Mouse (Mus musculus) fibroblast of lung, adult 2 months (primary cell): ENCODE data around the gene Eva1b.

Source experiments
- DNase-seq: peaks from one replicate; pipeline ENCODE4 v3.0.0-alpha.2; 2011; ENCODE audit warnings: low read depth

Eva1b gene

DNA sequence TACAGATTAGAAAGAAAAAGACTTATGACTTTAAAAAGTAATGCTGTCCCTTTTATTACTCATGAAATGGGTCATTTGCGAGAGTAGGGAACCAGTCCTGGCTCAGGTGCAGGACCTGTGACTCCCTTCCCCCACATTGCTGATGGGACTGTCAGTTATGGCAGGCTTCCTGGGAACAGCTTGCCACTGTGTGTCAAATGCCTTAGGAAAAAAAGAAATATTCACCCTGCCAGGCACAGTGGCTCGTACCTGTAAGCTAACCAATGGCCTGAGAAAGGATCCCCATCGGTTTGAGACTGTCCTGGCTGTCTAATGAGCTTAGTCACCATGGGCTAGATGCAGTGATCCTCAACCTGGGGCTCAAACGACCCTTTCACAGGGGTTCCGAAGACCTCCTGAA lies 27.5 kb upstream of the Eva1b start:
- DNase-seq = no peak

DNA sequence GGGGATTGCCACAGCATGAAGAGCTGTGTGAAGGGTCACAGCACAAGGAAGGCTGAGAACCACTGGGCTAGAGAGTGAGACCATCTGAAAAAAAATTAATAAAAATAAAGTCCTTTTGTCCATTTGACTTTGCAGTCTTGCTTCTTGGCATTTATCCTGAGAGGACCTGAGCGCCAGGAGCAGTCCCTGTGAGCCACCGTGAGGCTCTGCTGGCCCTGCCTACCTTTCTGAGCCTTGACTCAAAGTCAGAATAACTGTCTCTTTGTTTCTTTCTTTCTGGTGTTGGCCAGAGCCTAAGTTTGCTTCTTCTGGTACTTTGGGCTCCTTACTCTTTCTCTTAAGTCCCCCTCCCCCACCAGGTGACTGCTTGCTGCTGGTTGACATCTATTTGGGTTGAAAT lies 27.0 kb upstream of the Eva1b start:
- no peak for DNase-seq

DNA sequence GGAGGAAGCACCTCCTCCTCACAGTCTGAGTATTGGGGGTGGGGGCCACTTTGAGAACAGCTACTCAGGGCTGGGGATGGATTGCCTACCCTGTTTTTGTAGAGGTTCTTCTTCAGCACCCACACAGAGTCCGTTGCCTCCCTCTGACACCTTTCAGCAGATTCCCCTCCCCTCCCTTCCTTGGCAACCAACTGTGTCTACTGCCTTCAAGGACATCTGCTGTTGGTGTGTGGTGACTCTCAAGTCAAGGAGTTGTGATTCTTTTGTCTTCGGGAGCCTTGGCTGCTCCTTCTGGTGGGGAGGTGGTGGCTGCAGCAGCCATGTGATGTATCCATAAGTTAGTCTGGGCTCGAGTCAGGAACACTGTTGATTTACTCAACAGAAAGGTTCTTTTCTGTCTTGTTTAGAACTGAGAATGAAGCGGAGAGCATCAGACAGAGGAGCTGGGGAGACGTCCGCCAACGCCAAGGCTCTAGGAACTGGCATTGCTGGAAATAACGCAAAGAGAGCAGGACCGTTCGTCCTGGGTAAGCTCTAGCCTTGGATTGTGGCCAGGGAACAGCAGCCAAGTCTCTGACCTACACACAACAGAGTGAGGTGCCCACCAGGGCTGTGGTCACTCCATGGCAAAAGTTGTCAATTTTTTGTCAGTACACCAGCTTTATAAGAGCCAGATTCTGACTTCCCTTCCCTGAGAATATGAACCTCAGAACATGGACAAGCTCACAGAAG lies 24.1 kb upstream of the Eva1b start:
- DNase-seq = no peak

GRCm38 (mm10) chr4:126130502-126130901 lies 17.0 kb upstream of the Eva1b start:
- DNase-seq = no peak

GRCm38 (mm10) chr4:126131290-126132121 lies 16.0 kb upstream of the Eva1b start:
- DNase-seq = peak; percentile 91

GRCm38 (mm10) chr4:126132636-126133264 lies 14.8 kb upstream of the Eva1b start:
- DNase-seq = no peak

GRCm38 (mm10) chr4:126134236-126134635 lies 13.3 kb upstream of the Eva1b start:
- DNase-seq = no peak

DNA sequence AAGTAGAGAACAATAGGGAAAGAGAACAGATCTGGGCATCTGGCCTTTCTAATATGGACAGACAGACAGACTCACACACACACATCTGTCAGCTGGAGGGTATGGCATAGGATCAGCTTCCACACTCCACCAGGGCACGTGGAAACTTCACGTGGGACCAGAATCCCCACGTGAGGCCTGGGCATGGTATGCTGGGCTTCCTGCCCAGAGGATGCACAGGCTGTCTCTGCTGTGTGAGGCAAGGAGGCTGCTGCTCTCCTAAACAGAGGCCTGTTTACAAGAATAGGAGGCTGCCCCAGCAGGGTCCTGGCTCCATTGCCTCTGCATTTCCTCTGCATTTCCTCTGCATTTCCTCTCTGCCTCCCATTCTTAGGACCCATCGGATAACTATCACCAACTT lies 12.9 kb upstream of the Eva1b start:
- no peak for DNase-seq

DNA sequence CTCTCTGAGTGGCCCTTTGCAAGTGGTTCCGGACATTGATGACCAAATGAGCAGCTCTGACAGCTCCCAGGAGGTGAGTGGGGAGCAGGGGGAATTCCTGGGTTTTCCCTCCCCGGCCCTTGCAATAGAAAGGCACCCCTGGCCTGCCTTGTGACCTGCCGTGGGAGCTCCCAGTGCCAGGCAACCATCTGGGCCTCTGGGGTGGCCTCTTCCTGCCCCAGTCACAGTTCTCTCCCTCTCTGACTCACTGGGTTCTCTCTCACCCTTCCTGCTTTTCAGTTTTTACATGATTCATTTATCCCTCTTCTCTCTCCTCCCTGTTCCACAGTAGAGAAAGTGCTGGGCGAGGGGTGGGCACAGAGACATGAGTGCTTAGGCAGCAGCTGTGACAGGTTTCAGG lies 9.8 kb upstream of the Eva1b start:
- no peak for DNase-seq

- no peak for DNase-seq
These were observed 6.5 kb upstream of the Eva1b start for GRCm38 (mm10) chr4:126141021-126141420.

- no peak for DNase-seq
These were observed 2.1 kb upstream of the Eva1b start for GRCm38 (mm10) chr4:126145396-126145795.

DNA sequence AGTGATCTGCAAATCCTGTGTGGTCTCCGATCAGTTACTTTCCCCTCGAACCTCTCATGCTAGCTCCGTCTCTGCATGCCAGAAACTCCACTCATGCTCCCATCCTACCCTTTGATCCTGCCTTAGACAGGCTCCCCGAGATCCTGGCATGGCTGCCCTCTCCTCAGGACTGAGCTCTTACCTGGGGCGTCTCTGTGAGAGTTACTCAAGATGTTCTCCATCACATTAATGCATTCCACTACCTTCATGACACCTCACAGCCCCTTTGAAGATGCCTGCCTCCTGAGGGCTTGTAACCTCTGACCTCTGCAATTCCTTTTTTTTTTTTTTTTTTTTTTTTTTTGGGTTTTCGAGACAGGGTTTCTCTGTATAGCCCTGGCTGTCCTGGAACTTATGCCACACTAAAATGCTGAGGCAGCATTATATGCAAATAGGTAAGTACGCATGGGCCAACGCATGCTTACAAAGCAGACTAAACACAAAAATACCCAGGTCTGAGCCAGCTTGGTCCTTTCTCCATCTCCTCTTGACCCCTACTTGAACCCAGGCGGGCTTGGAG lies 491 bp upstream of the Eva1b start:
- DNase-seq = no peak

DNA sequence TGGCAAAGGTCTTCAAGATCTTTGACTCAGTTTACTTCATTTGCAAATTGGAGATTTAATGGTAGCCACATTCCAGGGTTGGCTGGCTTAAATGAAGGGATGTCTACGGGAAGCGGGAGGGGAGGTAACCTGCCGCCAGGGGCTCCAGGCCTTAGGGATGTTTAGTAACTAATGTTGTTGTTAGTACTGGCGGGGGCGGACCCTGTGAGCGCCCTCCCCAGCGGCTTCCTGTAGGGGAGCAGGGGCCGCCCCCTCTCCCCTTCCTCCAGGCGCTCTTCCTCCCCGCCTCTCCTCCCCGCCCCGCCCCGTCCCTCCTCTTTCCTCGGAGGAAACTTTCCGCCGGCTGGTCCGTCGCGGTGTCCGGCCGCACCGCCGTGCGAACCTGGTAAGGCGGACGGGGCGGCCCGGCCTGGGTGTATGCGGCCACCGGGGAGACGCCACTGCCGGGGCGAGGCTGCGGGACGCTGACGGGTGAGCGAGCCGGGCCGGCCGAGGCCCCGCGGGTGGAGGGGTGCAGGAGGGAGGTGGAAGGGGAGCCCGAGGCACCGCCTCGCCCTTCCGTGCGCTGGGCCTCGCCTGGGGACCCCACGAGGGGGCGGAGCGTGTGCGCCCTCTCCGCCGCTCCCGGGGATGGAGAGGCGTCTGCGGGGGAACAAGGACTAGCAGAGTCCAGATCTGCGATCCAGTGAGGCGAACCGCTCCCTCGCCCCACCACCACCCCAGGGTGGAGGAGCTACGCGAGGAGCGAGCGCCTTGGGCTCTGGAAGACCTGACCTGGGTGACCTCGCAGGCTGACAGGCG lies 817 bp downstream of the Eva1b start:
- DNase-seq = no peak

GRCm38 (mm10) chr4:126149041-126149676 lies 1.6 kb downstream of the Eva1b start:
- no peak for DNase-seq

- no peak for DNase-seq
These were observed 2.3 kb downstream of the Eva1b start for GRCm38 (mm10) chr4:126149798-126150197.

GRCm38 (mm10) chr4:126150297-126150948 lies 2.9 kb downstream of the Eva1b start:
- DNase-seq = peak; percentile 96

DNA sequence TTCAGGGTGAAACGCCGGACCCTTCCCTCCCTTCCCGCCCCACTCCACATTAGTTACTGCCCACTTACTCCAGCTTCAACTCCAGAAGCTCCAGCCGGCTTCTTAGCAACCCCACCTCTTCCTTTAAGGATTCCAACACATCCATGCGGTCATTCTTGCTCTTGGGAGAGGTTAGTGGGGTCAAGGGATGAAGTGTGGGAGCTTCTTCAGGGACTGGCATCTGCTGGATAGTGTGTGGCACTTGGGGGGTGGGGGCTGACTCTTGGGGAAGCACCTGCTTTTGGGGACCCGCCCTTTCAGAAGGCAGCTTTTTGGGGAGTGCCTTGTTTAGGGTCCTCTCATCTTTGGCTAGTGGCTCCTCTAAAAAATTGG lies 3.4 kb downstream of the Eva1b start:
- DNase-seq = no peak

DNA sequence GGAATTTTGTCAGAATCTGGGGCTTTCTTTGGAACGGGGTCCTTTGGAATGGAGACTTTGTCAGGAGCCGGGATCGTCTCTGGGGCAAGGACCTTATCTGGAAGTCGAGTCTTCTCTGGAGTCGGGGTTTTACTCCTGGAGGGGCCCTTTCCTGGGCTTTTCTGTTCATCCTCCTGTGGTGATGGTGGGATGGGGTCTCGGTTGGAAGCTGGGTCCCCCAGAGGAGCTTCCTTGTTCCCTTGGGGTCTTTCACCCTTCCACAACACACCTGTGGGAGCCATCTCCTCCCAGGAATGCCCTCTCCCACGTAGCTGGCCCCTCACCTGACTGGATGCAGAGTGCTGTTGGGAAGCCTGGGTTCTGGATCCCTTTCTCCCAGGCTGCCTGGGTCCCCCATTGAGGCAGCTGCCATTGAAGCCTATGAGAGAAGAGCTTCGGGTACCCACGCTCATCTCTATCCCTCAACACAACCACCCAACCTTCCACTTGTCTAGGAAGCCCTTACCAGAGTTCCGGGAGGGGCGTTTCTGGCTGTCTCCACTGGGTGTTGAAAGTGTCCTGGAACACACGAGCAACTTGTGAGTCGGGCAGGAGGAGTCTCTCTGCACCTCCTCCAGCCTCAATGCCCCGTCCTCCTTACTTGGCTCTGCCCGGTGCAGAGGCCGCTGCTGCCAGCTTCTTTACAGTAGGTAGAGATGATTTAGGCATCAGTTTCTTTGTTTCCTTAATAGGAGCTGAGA lies 4.3 kb downstream of the Eva1b start:
- no peak for DNase-seq

DNA sequence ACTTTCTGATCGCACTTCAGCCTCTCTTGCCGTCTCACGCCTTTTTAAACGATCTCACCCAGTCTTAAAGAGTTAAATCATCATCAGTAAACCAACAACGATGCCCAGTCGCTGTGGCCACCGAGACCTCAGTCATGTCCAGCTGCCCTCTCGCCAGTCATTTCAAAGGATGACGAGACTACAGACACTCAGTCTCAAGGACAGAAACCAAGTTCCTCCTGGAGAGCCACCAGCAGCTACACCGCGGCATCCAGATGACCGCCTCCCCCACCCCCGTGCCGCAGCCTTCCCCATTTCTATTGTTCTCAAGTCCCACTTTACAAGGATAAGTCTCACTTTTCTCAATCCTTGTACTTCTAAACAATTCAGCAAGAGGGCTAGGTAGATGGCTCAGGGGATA lies 5.3 kb downstream of the Eva1b start:
- no peak for DNase-seq

GRCm38 (mm10) chr4:126155183-126155582 lies 7.6 kb downstream of the Eva1b start:
- no peak for DNase-seq
